Mouse (Mus musculus): ENCODE results near the gene a. TPM values are rescaled to one million over a fixed set of nuclear protein-coding genes. Genes with fewer than 3 reads are reported as not detected.

The a gene
- total and polyA plus RNA-seq, 3 experiments: 7.8 to 23.8 (median 10.9) TPM

GRCm38 (mm10) chr2:154949877-154950276, 158.7 kb downstream of the a start:
- peaks cover 6 to 10% of the 10 kb centered on the region in 2 experiments for H3K4me1 ChIP-seq (ENCODE audit: control insufficient read depth in 1 of 2, insufficient read depth in 2 of 2)
- H3K79me2 ChIP-seq (replicated peaks; ENCODE audit: control insufficient read depth, extremely low read depth, insufficient read depth, poor library complexity, severe bottlenecking): no peaks in the 10 kb centered on the region
- TF ChIP-seq ELF1 (IDR thresholded peaks at IDR 0.05; ENCODE audit: low read depth, low read length) (no peak), USF2 (conservative IDR thresholded peaks at IDR 0.05; ENCODE audit: low read depth, low read length) (no peak), CHD1 (IDR thresholded peaks at IDR 0.05; ENCODE audit: low read depth, low read length) (no peak), MXI1 (IDR thresholded peaks at IDR 0.05; ENCODE audit: low read depth, low read length) (0 out of 2 replicates have a peak, but pooled peaks have one; percentile 31), BHLHE40 (IDR thresholded peaks at IDR 0.05; ENCODE audit: low read depth, low read length) (peak; percentile 25; the same call in 1 of the 2 replicates), KAT2A (IDR thresholded peaks at IDR 0.05; ENCODE audit: insufficient replicate concordance, low read length) (no peak), NELFE (IDR thresholded peaks at IDR 0.05; ENCODE audit: low read depth, low read length) (no peak), EP300 (IDR thresholded peaks at IDR 0.05; ENCODE audit: low read length) (0 out of 2 replicates have a peak, but pooled peaks have one; percentile 13), MAX (IDR thresholded peaks at IDR 0.05; ENCODE audit: low read length) (peak; percentile 85), MYC (IDR thresholded peaks at IDR 0.05; ENCODE audit: low read depth, low read length) (peak; percentile 85)
- in situ Hi-C loops (cut with MboI; ENCODE audit: low pct_ligation_motif_present, low pct_unique_long_range_greater_than_20kb, low sequenced_read_pairs): no loop called here
- H3K27ac ChIP-seq (ENCODE audit: insufficient read depth, low read depth): no peak overlapping the region
- no peaks in the 10 kb centered on the region for H3K27me3 ChIP-seq (replicated peaks)
- dilution Hi-C loops (cut with MboI; ENCODE audit: extremely low pct_ligation_motif_present, extremely low pct_unique_long_range_greater_than_20kb, low sequenced_read_pairs): no loop called here
- H3K9ac ChIP-seq (ENCODE audit: insufficient read depth, low read depth): no peak overlapping the region
- H3K4me3 ChIP-seq (replicated peaks in 1 of 3; ENCODE audit: low read depth in 2 of 3, low read length in 2 of 3, poor library complexity in 1 of 3): no peak overlapping the region
- peak overlapping the region; percentile 70; the same call in 1 of the 2 replicates for H3K4me2 ChIP-seq (ENCODE audit: insufficient read depth, low read depth, poor library complexity, severe bottlenecking)
- H3K9me3 ChIP-seq (replicated peaks; ENCODE audit: low read length): no peaks in the 10 kb centered on the region
- H3K36me3 ChIP-seq (replicated peaks in 1 of 2; ENCODE audit: control insufficient read depth in 1 of 2, insufficient read depth in 1 of 2, low read length in 1 of 2): no peaks in the 10 kb centered on the region
- no peak for DNase-seq (ENCODE audit: extremely low read depth)

- no peaks in the 10 kb centered on the region for H3K36me3 ChIP-seq (replicated peaks in 1 of 2; ENCODE audit: control insufficient read depth in 1 of 2, insufficient read depth in 1 of 2, low read length in 1 of 2)
- H3K4me1 ChIP-seq (ENCODE audit: control insufficient read depth in 1 of 2, insufficient read depth in 2 of 2): peaks cover 6 to 10% of the 10 kb centered on the region in 2 experiments
- no peak for DNase-seq (ENCODE audit: extremely low read depth)
- in situ Hi-C loops (cut with MboI; ENCODE audit: low pct_ligation_motif_present, low pct_unique_long_range_greater_than_20kb, low sequenced_read_pairs): no loop called here
- H3K4me3 ChIP-seq (replicated peaks in 1 of 3; ENCODE audit: low read depth in 2 of 3, low read length in 2 of 3, poor library complexity in 1 of 3): no peak overlapping the region
- TF ChIP-seq GABPA (IDR thresholded peaks at IDR 0.05; ENCODE audit: insufficient replicate concordance, low read depth, low read length): no peak
- TF ChIP-seq ETS1 (conservative IDR thresholded peaks at IDR 0.05; ENCODE audit: low read depth, low read length): no peak
- TF ChIP-seq ZMIZ1 (IDR thresholded peaks at IDR 0.05; ENCODE audit: low read depth, low read length): no peak
- TF ChIP-seq MYC (IDR thresholded peaks at IDR 0.05; ENCODE audit: low read depth, low read length): no peak
- TF ChIP-seq ZNF384 (IDR thresholded peaks at IDR 0.05; ENCODE audit: low read depth, low read length): no peak
- TF ChIP-seq POLR2AphosphoS2 (IDR thresholded peaks at IDR 0.05; ENCODE audit: low read depth, low read length): no peak
- TF ChIP-seq POLR2A (IDR thresholded peaks at IDR 0.05; ENCODE audit: low read depth, low read length): no peak
- H3K79me2 ChIP-seq (replicated peaks; ENCODE audit: control insufficient read depth, extremely low read depth, insufficient read depth, poor library complexity, severe bottlenecking): no peaks in the 10 kb centered on the region
- no peak overlapping the region for H3K9ac ChIP-seq (ENCODE audit: insufficient read depth, low read depth)
- H3K4me2 ChIP-seq (ENCODE audit: insufficient read depth, low read depth, poor library complexity, severe bottlenecking): no peak overlapping the region
- dilution Hi-C loops (cut with MboI; ENCODE audit: extremely low pct_ligation_motif_present, extremely low pct_unique_long_range_greater_than_20kb, low sequenced_read_pairs): no loop called here
- no peak overlapping the region for H3K27ac ChIP-seq (ENCODE audit: insufficient read depth, low read depth)
- H3K9me3 ChIP-seq (replicated peaks; ENCODE audit: low read length): no peaks in the 10 kb centered on the region
- H3K27me3 ChIP-seq (replicated peaks): no peaks in the 10 kb centered on the region
Observed at GRCm38 (mm10) chr2:154950601-154951000, 159.4 kb downstream of the a start.

Data from CH12.LX (cell line).